Mouse (Mus musculus) liver, adult 2 months (tissue): Measurements from ENCODE around the gene F12. TPM values are rescaled to one million over a fixed set of nuclear protein-coding genes. Genes with fewer than 3 reads are reported as not detected.

Experiments
- DNase-seq: peaks from one replicate; pipeline ENCODE4 v3.0.0-alpha.2; 2011; ENCODE audit warnings: low read depth, low spot score; ENCODE audit errors: extremely low read depth
- H3K27ac ChIP-seq: fragments of 200-500 bp; replicated peaks from 2 replicates; pipeline ENCODE4 v1.5.1; 2012; ENCODE audit warnings: low read depth, mild to moderate bottlenecking, control low read depth, inconsistent platforms, low read length; ENCODE audit not compliant: insufficient read depth
- H3K27me3 ChIP-seq: fragments of 200-500 bp; 2 replicates; pipeline ENCODE4 v1.6.1; 2012; ENCODE audit warnings: mild to moderate bottlenecking, moderate library complexity, low read length, inconsistent platforms; ENCODE audit not compliant: control insufficient read depth, insufficient read depth
- H3K36me3 ChIP-seq: fragments of 200-500 bp; 2 replicates; pipeline ENCODE4 v1.6.1; 2012; ENCODE audit warnings: low read length, inconsistent platforms; ENCODE audit not compliant: control insufficient read depth, insufficient read depth
- H3K4me1 ChIP-seq: fragments of 200-500 bp; 2 replicates; pipeline ENCODE4 v1.6.1; 2011; ENCODE audit warnings: low read length; ENCODE audit not compliant: control insufficient read depth, insufficient read depth
- H3K4me3 ChIP-seq: fragments of 200-500 bp; 2 replicates; pipeline ENCODE4 v1.5.1; 2011; ENCODE audit warnings: low read depth, mild to moderate bottlenecking, control low read depth, low read length, moderate library complexity; ENCODE audit not compliant: insufficient read depth
- H3K79me2 ChIP-seq: fragments of 200-500 bp; 2 replicates; pipeline ENCODE4 v1.6.1; 2012; ENCODE audit warnings: inconsistent platforms, mild to moderate bottlenecking, low read length, moderate library complexity; ENCODE audit not compliant: control insufficient read depth, insufficient read depth
- H3K9ac ChIP-seq: fragments of 200-500 bp; 2 replicates; pipeline ENCODE4 v1.6.1; 2012; ENCODE audit warnings: low read depth, mild to moderate bottlenecking, control low read depth, inconsistent platforms, low read length
- CTCF ChIP-seq: fragments of 200-500 bp; IDR thresholded peaks from 2 replicates; pipeline ENCODE4 v1.5.1; 2011; ENCODE audit warnings: low read depth, low read length, control low read depth
- POLR2A ChIP-seq: fragments of 200-500 bp; IDR thresholded peaks from 2 replicates; pipeline ENCODE4 v1.6.1; 2011; ENCODE audit warnings: low read length, control low read depth; ENCODE audit not compliant: insufficient read depth; ENCODE audit errors: extremely low read depth
- WGBS: fragments of 180-500 bp; shearing (Covaris S2); methylation state at CpG from one replicate; pipeline ENCODE4 v1.1.7; 2018; 5-methylcytosine and 5-hydroxymethylcytosine counted together
- polyA plus RNA-seq: library from polyadenylated mRNA; depleted of rRNA; stranded (reverse); fragments of >200 nt; gene quantifications from 2 replicates; pipeline ENCODE4 v1.2.3, GENCODE M21; 2012
- total RNA-seq: library from RNA; depleted of rRNA; stranded (reverse); fragments of >200 nt; gene quantifications from 2 replicates; pipeline ENCODE4 v1.2.3, GENCODE M21; 2014

F12 gene
- total and polyA plus RNA-seq, 2 experiments = 391 to 798 TPM

GRCm38 (mm10) chr13:55414743-55415380 is 11.7 kb downstream of the F12 start, which contains the start of gene Pfn3:
Gene Pfn3, minus strand, starts transcription at chr13:55415232.
- Histone ChIP-seq H3K27ac (no peak within 1 kb of the TSS), H3K9ac (no peak within 1 kb of the TSS), H3K27me3 (no peaks in the 10 kb centered on the region), H3K4me3 (no peak within 1 kb of the TSS), H3K79me2 (no peaks in the 10 kb centered on the region), H3K36me3 (0 out of 2 replicates have a peak, but pooled peaks cover 2% of the 10 kb centered on the region), H3K4me1 (no peaks in the 10 kb centered on the region)
- 30% methylated on average over 41 of the region's 41 CpGs for WGBS
- TF ChIP-seq CTCF = no peak
- TF ChIP-seq POLR2A = no peak
- DNase-seq = no peak

GRCm38 (mm10) chr13:55413333-55413732 is 13.3 kb downstream of the F12 start:
- no peak overlapping the region for H3K27ac ChIP-seq
- TF ChIP-seq POLR2A (no peak), CTCF (no peak)
- DNase-seq = no peak
- H3K9ac ChIP-seq = no peak overlapping the region
- H3K79me2 ChIP-seq = no peaks in the 10 kb centered on the region
- H3K4me3 ChIP-seq = no peak overlapping the region
- 88% methylated on average over 12 of the region's 12 CpGs for WGBS
- H3K4me1 ChIP-seq = no peaks in the 10 kb centered on the region
- no peaks in the 10 kb centered on the region for H3K36me3 ChIP-seq
- no peaks in the 10 kb centered on the region for H3K27me3 ChIP-seq

GRCm38 (mm10) chr13:55412643-55413307 is 13.8 kb downstream of the F12 start:
- no peaks in the 10 kb centered on the region for H3K27me3 ChIP-seq
- TF ChIP-seq POLR2A = no peak
- no peaks in the 10 kb centered on the region for H3K79me2 ChIP-seq
- no peaks in the 10 kb centered on the region for H3K4me1 ChIP-seq
- no peaks in the 10 kb centered on the region for H3K36me3 ChIP-seq
- no peak overlapping the region for H3K27ac ChIP-seq
- WGBS = 88% methylated on average over 13 of the region's 13 CpGs
- no peak overlapping the region for H3K9ac ChIP-seq
- H3K4me3 ChIP-seq = no peak overlapping the region
- no peak for DNase-seq

- 82% methylated on average over 7 of the region's 7 CpGs for WGBS
- TF ChIP-seq CTCF (no peak), POLR2A (no peak)
- no peaks in the 10 kb centered on the region for H3K4me1 ChIP-seq
- no peak overlapping the region for H3K9ac ChIP-seq
- H3K79me2 ChIP-seq = no peaks in the 10 kb centered on the region
- no peaks in the 10 kb centered on the region for H3K36me3 ChIP-seq
- H3K27me3 ChIP-seq = no peaks in the 10 kb centered on the region
- H3K27ac ChIP-seq = no peak overlapping the region
- no peak for DNase-seq
- no peak overlapping the region for H3K4me3 ChIP-seq
Measured at GRCm38 (mm10) chr13:55411826-55412225, 14.8 kb downstream of the F12 start.

GRCm38 (mm10) chr13:55408546-55409120 is 18.0 kb downstream of the F12 start:
- no peak for DNase-seq
- 84% methylated on average over 19 of the region's 19 CpGs for WGBS
- no peaks in the 10 kb centered on the region for H3K27me3 ChIP-seq

GRCm38 (mm10) chr13:55407341-55407740 is 19.3 kb downstream of the F12 start:
- Histone ChIP-seq H3K79me2 (no peaks in the 10 kb centered on the region), H3K27me3 (no peaks in the 10 kb centered on the region), H3K4me3 (no peak overlapping the region), H3K36me3 (no peaks in the 10 kb centered on the region), H3K9ac (no peak overlapping the region), H3K27ac (no peak overlapping the region), H3K4me1 (no peaks in the 10 kb centered on the region)
- DNase-seq = no peak
- WGBS = 71% methylated on average over 4 of the region's 4 CpGs
- TF ChIP-seq POLR2A (no peak), CTCF (no peak)

More at GRCm38 (mm10) chr13:55408546-55409120, 18.0 kb downstream of the F12 start:
- H3K27ac ChIP-seq = no peak overlapping the region
- no peak overlapping the region for H3K9ac ChIP-seq
- no peak for TF ChIP-seq CTCF
- TF ChIP-seq POLR2A = no peak
- H3K36me3 ChIP-seq = no peaks in the 10 kb centered on the region
- no peak overlapping the region for H3K4me3 ChIP-seq
- H3K79me2 ChIP-seq = no peaks in the 10 kb centered on the region
- H3K4me1 ChIP-seq = no peaks in the 10 kb centered on the region
